Mouse (Mus musculus) lung, adult 2 months (tissue): ENCODE results near the gene Catsper1.

Experiments
- CTCF ChIP-seq: fragments of 200-500 bp; IDR thresholded peaks from 2 replicates; pipeline ENCODE4 v1.5.1; 2011; ENCODE audit warnings: mild to moderate bottlenecking, low read length, control low read depth; ENCODE audit not compliant: insufficient read depth
- POLR2A ChIP-seq: fragments of 200-500 bp; IDR thresholded peaks from 2 replicates; pipeline ENCODE4 v1.6.1; 2011; ENCODE audit warnings: low read depth, mild to moderate bottlenecking, control low read depth, low read length, borderline replicate concordance; ENCODE audit errors: extremely low read depth

- no peak for TF ChIP-seq CTCF
- TF ChIP-seq POLR2A = no peak
These were observed 31.5 kb downstream of the Catsper1 start, which contains the start of gene Banf1 for GRCm38 (mm10) chr19:5367053-5367359.
